Mouse (Mus musculus): ENCODE measurements at regions not wholly inside any gene's neighbourhood (a gene's known extent, or its start where the extent isn't known, plus 50 kb on each side); places are given as distances from the start of the nearest gene placed in this dataset.

GRCm38 (mm10) chr2:75394928-75395673 is 264.0 kb upstream of the Hnrnpa3 start:
- H3K27me3 ChIP-seq (ENCODE audit: control insufficient read depth, insufficient read depth, low read length), result no peaks in the 10 kb centered on the region
- no peak overlapping the region for H3K4me3 ChIP-seq (replicated peaks; ENCODE audit: insufficient read depth, low read depth, low read length)
- no peak overlapping the region for H3K27ac ChIP-seq (ENCODE audit: insufficient read depth, low read length)
- no peak for DNase-seq
- WGBS, result 43% methylated on average over 6 of the region's 6 CpGs
- no peak for TF ChIP-seq CTCF (IDR thresholded peaks at IDR 0.05; ENCODE audit: borderline replicate concordance, insufficient read depth, low read depth, low read length)
- no peak for TF ChIP-seq POLR2A (IDR thresholded peaks at IDR 0.05; ENCODE audit: borderline replicate concordance, insufficient read depth, low read length)
- H3K4me1 ChIP-seq (ENCODE audit: control insufficient read depth, insufficient read depth, low read length), result no peaks in the 10 kb centered on the region

GRCm38 (mm10) chr2:75396016-75396415 is 263.0 kb upstream of the Hnrnpa3 start:
- WGBS, result 40% methylated on average over 2 of the region's 2 CpGs
- Histone ChIP-seq H3K27me3 (ENCODE audit: control insufficient read depth, insufficient read depth, low read length) (no peaks in the 10 kb centered on the region), H3K4me3 (replicated peaks; ENCODE audit: insufficient read depth, low read depth, low read length) (no peak overlapping the region), H3K27ac (ENCODE audit: insufficient read depth, low read length) (no peak overlapping the region), H3K4me1 (ENCODE audit: control insufficient read depth, insufficient read depth, low read length) (no peaks in the 10 kb centered on the region)
- TF ChIP-seq CTCF (IDR thresholded peaks at IDR 0.05; ENCODE audit: borderline replicate concordance, insufficient read depth, low read depth, low read length) (no peak), POLR2A (IDR thresholded peaks at IDR 0.05; ENCODE audit: borderline replicate concordance, insufficient read depth, low read length) (no peak)
- no peak for DNase-seq

- no peak for DNase-seq
- WGBS, result 43% methylated on average over 7 of the region's 7 CpGs
- TF ChIP-seq POLR2A (IDR thresholded peaks at IDR 0.05; ENCODE audit: borderline replicate concordance, insufficient read depth, low read length) (no peak), CTCF (IDR thresholded peaks at IDR 0.05; ENCODE audit: borderline replicate concordance, insufficient read depth, low read depth, low read length) (no peak)
- Histone ChIP-seq H3K27me3 (ENCODE audit: control insufficient read depth, insufficient read depth, low read length) (no peaks in the 10 kb centered on the region), H3K4me3 (replicated peaks; ENCODE audit: insufficient read depth, low read depth, low read length) (no peak overlapping the region), H3K27ac (ENCODE audit: insufficient read depth, low read length) (no peak overlapping the region), H3K4me1 (ENCODE audit: control insufficient read depth, insufficient read depth, low read length) (no peaks in the 10 kb centered on the region)
Observed at GRCm38 (mm10) chr2:75400291-75400870, 258.7 kb upstream of the Hnrnpa3 start.

- WGBS, result 64% methylated on average over 8 of the region's 8 CpGs
- no peak for DNase-seq
- no peak for TF ChIP-seq CTCF (IDR thresholded peaks at IDR 0.05; ENCODE audit: borderline replicate concordance, insufficient read depth, low read depth, low read length)
- no peak for TF ChIP-seq POLR2A (IDR thresholded peaks at IDR 0.05; ENCODE audit: borderline replicate concordance, insufficient read depth, low read length)
- no peak overlapping the region for H3K27ac ChIP-seq (ENCODE audit: insufficient read depth, low read length)
- H3K4me1 ChIP-seq (ENCODE audit: control insufficient read depth, insufficient read depth, low read length), result no peaks in the 10 kb centered on the region
- no peak overlapping the region for H3K4me3 ChIP-seq (replicated peaks; ENCODE audit: insufficient read depth, low read depth, low read length)
- no peaks in the 10 kb centered on the region for H3K27me3 ChIP-seq (ENCODE audit: control insufficient read depth, insufficient read depth, low read length)
Observed at GRCm38 (mm10) chr2:75403791-75404190, 255.3 kb upstream of the Hnrnpa3 start.

GRCm38 (mm10) chr2:75405524-75406214 is 253.4 kb upstream of the Hnrnpa3 start:
- no peak for TF ChIP-seq POLR2A (IDR thresholded peaks at IDR 0.05; ENCODE audit: borderline replicate concordance, insufficient read depth, low read length)
- no peak for TF ChIP-seq CTCF (IDR thresholded peaks at IDR 0.05; ENCODE audit: borderline replicate concordance, insufficient read depth, low read depth, low read length)
- H3K27ac ChIP-seq (ENCODE audit: insufficient read depth, low read length), result no peak overlapping the region
- H3K4me3 ChIP-seq (replicated peaks; ENCODE audit: insufficient read depth, low read depth, low read length), result no peak overlapping the region
- no peaks in the 10 kb centered on the region for H3K4me1 ChIP-seq (ENCODE audit: control insufficient read depth, insufficient read depth, low read length)
- 32% methylated on average over 13 of the region's 13 CpGs for WGBS
- no peaks in the 10 kb centered on the region for H3K27me3 ChIP-seq (ENCODE audit: control insufficient read depth, insufficient read depth, low read length)
- DNase-seq, result no peak

- peak in 1 of 2 experiments; percentile 8 for DNase-seq
- WGBS, result 21% methylated on average over 6 of the region's 6 CpGs
- no peak for TF ChIP-seq CTCF (IDR thresholded peaks at IDR 0.05; ENCODE audit: borderline replicate concordance, insufficient read depth, low read depth, low read length)
- no peak for TF ChIP-seq POLR2A (IDR thresholded peaks at IDR 0.05; ENCODE audit: borderline replicate concordance, insufficient read depth, low read length)
- no peaks in the 10 kb centered on the region for H3K27me3 ChIP-seq (ENCODE audit: control insufficient read depth, insufficient read depth, low read length)
- no peak overlapping the region for H3K27ac ChIP-seq (ENCODE audit: insufficient read depth, low read length)
- no peaks in the 10 kb centered on the region for H3K4me1 ChIP-seq (ENCODE audit: control insufficient read depth, insufficient read depth, low read length)
- no peak overlapping the region for H3K4me3 ChIP-seq (replicated peaks; ENCODE audit: insufficient read depth, low read depth, low read length)
Observed at GRCm38 (mm10) chr2:75406721-75407455, 252.2 kb upstream of the Hnrnpa3 start.

- DNase-seq, result no peak
- 34% methylated on average over 4 of the region's 4 CpGs for WGBS
- TF ChIP-seq POLR2A (IDR thresholded peaks at IDR 0.05; ENCODE audit: borderline replicate concordance, insufficient read depth, low read length) (no peak), CTCF (IDR thresholded peaks at IDR 0.05; ENCODE audit: borderline replicate concordance, insufficient read depth, low read depth, low read length) (no peak)
Observed at GRCm38 (mm10) chr2:75407560-75407959, 251.5 kb upstream of the Hnrnpa3 start.

More at GRCm38 (mm10) chr2:75407560-75407959, 251.5 kb upstream of the Hnrnpa3 start:
- H3K4me3 ChIP-seq (replicated peaks; ENCODE audit: insufficient read depth, low read depth, low read length), result no peak overlapping the region
- H3K4me1 ChIP-seq (ENCODE audit: control insufficient read depth, insufficient read depth, low read length), result no peaks in the 10 kb centered on the region
- no peaks in the 10 kb centered on the region for H3K27me3 ChIP-seq (ENCODE audit: control insufficient read depth, insufficient read depth, low read length)
- H3K27ac ChIP-seq (ENCODE audit: insufficient read depth, low read length), result no peak overlapping the region
